Mouse (Mus musculus) heart, embryonic 12.5 days (tissue): ENCODE results near the gene Icos. TPM values are rescaled to one million over a fixed set of nuclear protein-coding genes. Genes with fewer than 3 reads are reported as not detected.

Experiments used
- ATAC-seq: fragments of 200-750 bp; cut with Nextera tagmentation; 2 replicates; pipeline ENCODE4 v1.8.0; 2017; ENCODE audit warnings: moderate TSS enrichment, moderate library complexity; ENCODE audit not compliant: insufficient number of reproducible peaks, low FRiP score
- H3K27ac ChIP-seq: fragments of 300-500 bp; sonication (generic); 2 replicates; pipeline ENCODE4 v1.5.1; 2016; ENCODE audit warnings: mild to moderate bottlenecking, moderate library complexity; ENCODE audit not compliant: poor library complexity, severe bottlenecking
- H3K27me3 ChIP-seq: fragments of 300-500 bp; sonication (generic); replicated peaks from 2 replicates; pipeline ENCODE4 v1.6.1; 2016; ENCODE audit warnings: mild to moderate bottlenecking, moderate library complexity
- H3K36me3 ChIP-seq: fragments of 300-500 bp; sonication (generic); 2 replicates; pipeline ENCODE4 v1.6.1; 2016; ENCODE audit warnings: mild to moderate bottlenecking, moderate library complexity
- H3K4me1 ChIP-seq: fragments of 300-500 bp; sonication (generic); replicated peaks from 2 replicates; pipeline ENCODE4 v1.6.1; 2016; ENCODE audit warnings: mild to moderate bottlenecking
- H3K4me2 ChIP-seq: fragments of 300-500 bp; sonication (generic); 2 replicates; pipeline ENCODE4 v1.6.1; 2016; ENCODE audit warnings: mild to moderate bottlenecking, moderate library complexity
- H3K4me3 ChIP-seq: fragments of 300-500 bp; sonication (generic); 2 replicates; pipeline ENCODE4 v1.5.1; 2016; ENCODE audit warnings: mild to moderate bottlenecking
- H3K9ac ChIP-seq: fragments of 300-500 bp; sonication (generic); 2 replicates; pipeline ENCODE4 v1.6.1; 2016; ENCODE audit warnings: mild to moderate bottlenecking, moderate library complexity
- H3K9me3 ChIP-seq: fragments of 300-500 bp; sonication (generic); replicated peaks from 2 replicates; pipeline ENCODE4 v1.6.1; 2016; ENCODE audit warnings: mild to moderate bottlenecking, moderate library complexity
- WGBS: fragments of 180-500 bp; shearing (Covaris S2); methylation state at CpG from one replicate; pipeline ENCODE4 v1.1.7; 2016; 5-methylcytosine and 5-hydroxymethylcytosine counted together
- polyA plus RNA-seq: library from polyadenylated mRNA; unstranded; fragments of >200 nt; fragmentation: Nextera tagmentation; extraction: Ambion mirVana; gene quantifications from 2 replicates; pipeline ENCODE4 v1.2.1, GENCODE M21; 2016

Gene Icos
- polyA plus RNA-seq, 1 experiment from 2014 or later: 0.08 TPM

GRCm38 (mm10) chr1:60942921-60943320 lies 34.8 kb upstream of the Icos start:
- Histone ChIP-seq H3K27ac (no peak overlapping the region), H3K9me3 (no peaks in the 10 kb centered on the region), H3K4me1 (no peaks in the 10 kb centered on the region; the same call in 1 of the 2 replicates), H3K9ac (no peak overlapping the region), H3K36me3 (no peaks in the 10 kb centered on the region), H3K4me3 (no peak overlapping the region), H3K4me2 (no peak overlapping the region), H3K27me3 (no peaks in the 10 kb centered on the region)
- no peak for ATAC-seq
- WGBS: 68% methylated on average over 2 of the region's 2 CpGs

- Histone ChIP-seq H3K9ac (no peak overlapping the region), H3K4me3 (no peak overlapping the region), H3K27ac (peak overlapping the region; percentile 28; the same call in 1 of the 2 replicates), H3K36me3 (no peaks in the 10 kb centered on the region), H3K9me3 (no peaks in the 10 kb centered on the region), H3K4me1 (no peaks in the 10 kb centered on the region; the same call in 1 of the 2 replicates), H3K27me3 (no peaks in the 10 kb centered on the region), H3K4me2 (no peak overlapping the region)
- ATAC-seq: no peak
- WGBS: 61% methylated on average over 8 of the region's 8 CpGs
These were observed 31.9 kb upstream of the Icos start for GRCm38 (mm10) chr1:60945633-60946401.

GRCm38 (mm10) chr1:60948112-60948511 lies 29.6 kb upstream of the Icos start:
- 79% methylated on average over 6 of the region's 6 CpGs for WGBS
- no peak for ATAC-seq
- Histone ChIP-seq H3K9ac (no peak overlapping the region), H3K9me3 (no peaks in the 10 kb centered on the region), H3K4me3 (no peak overlapping the region), H3K36me3 (no peaks in the 10 kb centered on the region), H3K27me3 (no peaks in the 10 kb centered on the region), H3K4me2 (no peak overlapping the region), H3K27ac (no peak overlapping the region), H3K4me1 (peaks cover 11% of the 10 kb centered on the region)

- Histone ChIP-seq H3K27me3 (no peaks in the 10 kb centered on the region), H3K4me1 (peaks cover 13% of the 10 kb centered on the region; the same call in 1 of the 2 replicates), H3K9me3 (no peaks in the 10 kb centered on the region), H3K27ac (peak overlapping the region; percentile 76), H3K4me2 (peak overlapping the region; percentile 39), H3K36me3 (no peaks in the 10 kb centered on the region), H3K4me3 (no peak overlapping the region), H3K9ac (no peak overlapping the region)
- WGBS: 43% methylated on average over 7 of the region's 7 CpGs
- no peak for ATAC-seq
These were observed 24.8 kb upstream of the Icos start for GRCm38 (mm10) chr1:60952958-60953357.

GRCm38 (mm10) chr1:60953686-60954085 lies 24.0 kb upstream of the Icos start:
- Histone ChIP-seq H3K4me3 (no peak overlapping the region), H3K4me1 (peaks cover 13% of the 10 kb centered on the region; the same call in 1 of the 2 replicates), H3K4me2 (no peak overlapping the region), H3K27ac (no peak overlapping the region), H3K9me3 (no peaks in the 10 kb centered on the region), H3K27me3 (no peaks in the 10 kb centered on the region), H3K9ac (no peak overlapping the region), H3K36me3 (no peaks in the 10 kb centered on the region)
- no peak for ATAC-seq
- WGBS: 88% methylated on average over 7 of the region's 7 CpGs

GRCm38 (mm10) chr1:60954759-60955158 lies 23.0 kb upstream of the Icos start:
- Histone ChIP-seq H3K4me2 (no peak overlapping the region), H3K27me3 (no peaks in the 10 kb centered on the region), H3K4me1 (peaks cover 21% of the 10 kb centered on the region), H3K9ac (no peak overlapping the region), H3K36me3 (no peaks in the 10 kb centered on the region), H3K4me3 (no peak overlapping the region), H3K9me3 (no peaks in the 10 kb centered on the region), H3K27ac (no peak overlapping the region)
- WGBS: 64% methylated on average over 2 of the region's 2 CpGs
- ATAC-seq: no peak

GRCm38 (mm10) chr1:60955186-60955585 lies 22.5 kb upstream of the Icos start:
- ATAC-seq: no peak
- WGBS: 91% methylated on average over 3 of the region's 3 CpGs
- no peaks in the 10 kb centered on the region for H3K27me3 ChIP-seq
- H3K9ac ChIP-seq: no peak overlapping the region
- H3K4me2 ChIP-seq: no peak overlapping the region
- peaks cover 23% of the 10 kb centered on the region for H3K4me1 ChIP-seq
- H3K4me3 ChIP-seq: no peak overlapping the region
- no peaks in the 10 kb centered on the region for H3K9me3 ChIP-seq
- no peak overlapping the region for H3K27ac ChIP-seq
- H3K36me3 ChIP-seq: no peaks in the 10 kb centered on the region

- H3K36me3 ChIP-seq: no peaks in the 10 kb centered on the region
- no peak overlapping the region for H3K4me2 ChIP-seq
- no peak overlapping the region for H3K9ac ChIP-seq
- no peak overlapping the region for H3K4me3 ChIP-seq
- H3K27me3 ChIP-seq: no peaks in the 10 kb centered on the region
- ATAC-seq: no peak
- no peak overlapping the region for H3K27ac ChIP-seq
- 87% methylated on average over 6 of the region's 6 CpGs for WGBS
- H3K4me1 ChIP-seq: peaks cover 23% of the 10 kb centered on the region
- H3K9me3 ChIP-seq: no peaks in the 10 kb centered on the region
These were observed 21.5 kb upstream of the Icos start for GRCm38 (mm10) chr1:60956196-60956595.

- H3K36me3 ChIP-seq: no peaks in the 10 kb centered on the region
- H3K4me3 ChIP-seq: no peak overlapping the region
- WGBS: 67% methylated on average over 1 of the region's 1 CpGs
- H3K4me1 ChIP-seq: peaks cover 10% of the 10 kb centered on the region
- H3K9ac ChIP-seq: no peak overlapping the region
- H3K27me3 ChIP-seq: no peaks in the 10 kb centered on the region
- no peak overlapping the region for H3K27ac ChIP-seq
- H3K4me2 ChIP-seq: no peak overlapping the region
- ATAC-seq: no peak
- no peaks in the 10 kb centered on the region for H3K9me3 ChIP-seq
These were observed 19.4 kb upstream of the Icos start for GRCm38 (mm10) chr1:60958287-60958686.

GRCm38 (mm10) chr1:60959246-60959645 lies 18.5 kb upstream of the Icos start:
- ATAC-seq: no peak
- H3K27me3 ChIP-seq: no peaks in the 10 kb centered on the region
- peaks cover 10% of the 10 kb centered on the region for H3K4me1 ChIP-seq
- H3K4me3 ChIP-seq: no peak overlapping the region
- H3K9me3 ChIP-seq: no peaks in the 10 kb centered on the region
- H3K4me2 ChIP-seq: no peak overlapping the region
- no peak overlapping the region for H3K9ac ChIP-seq
- 53% methylated on average over 4 of the region's 4 CpGs for WGBS
- H3K27ac ChIP-seq: peak overlapping the region; percentile 44; the same call in 1 of the 2 replicates
- no peaks in the 10 kb centered on the region for H3K36me3 ChIP-seq

GRCm38 (mm10) chr1:60960451-60960850 lies 17.3 kb upstream of the Icos start:
- no peaks in the 10 kb centered on the region for H3K27me3 ChIP-seq
- no peaks in the 10 kb centered on the region for H3K9me3 ChIP-seq
- no peaks in the 10 kb centered on the region for H3K36me3 ChIP-seq
- peak; percentile 87 for ATAC-seq
- peak overlapping the region; percentile 37 for H3K4me2 ChIP-seq
- peak overlapping the region; percentile 63 for H3K27ac ChIP-seq
- H3K4me1 ChIP-seq: peaks cover 10% of the 10 kb centered on the region
- WGBS: 29% methylated on average over 11 of the region's 11 CpGs
- no peak overlapping the region for H3K9ac ChIP-seq
- no peak overlapping the region for H3K4me3 ChIP-seq
